Mouse (Mus musculus) cortical plate, adult 2 months (tissue): Measurements from ENCODE around the gene Smoc1.

Experiments used
- CTCF ChIP-seq: fragments of 200-500 bp; IDR thresholded peaks from 2 replicates; pipeline ENCODE4 v1.5.1; 2011; ENCODE audit warnings: mild to moderate bottlenecking, control low read depth, low read length; ENCODE audit not compliant: insufficient read depth; ENCODE audit errors: extremely low read depth
- POLR2A ChIP-seq: fragments of 200-500 bp; IDR thresholded peaks from 2 replicates; pipeline ENCODE4 v1.6.1; 2011; ENCODE audit warnings: mild to moderate bottlenecking, low read length, control low read depth; ENCODE audit not compliant: insufficient read depth; ENCODE audit errors: extremely low read depth

GRCm38 (mm10) chr12:81188996-81189395 lies 162.4 kb downstream of the Smoc1 start:
- no peak for TF ChIP-seq CTCF
- TF ChIP-seq POLR2A: no peak
